Comparison of ENCODE assay signal across 9 mouse cellular contexts in genomic region chr1:98189991-98190471, GRCm38 (mm10).
DNase-seq lines count a peak whose midpoint lies in the region; ATAC-seq lines count a peak whose summit lies in the region.
"Had no signal": no experiment of that assay in that cellular context is flagged by ENCODE, and none has a peak within 500 bp of the region (broad histone marks: within the 10 kb centered on the region; RNA-seq: fewer than 3 reads in every experiment).

No protein-coding gene starts in this region.

- DNase-seq in adrenal gland, adult 2 months, result peak; percentile 29
- no peak for DNase-seq in adrenal gland, postnatal 25 days
- DNase-seq in cerebellum, postnatal 36 days, result peak; percentile 40 to 41
- peak; percentile 85 for DNase-seq in hindbrain, embryonic 11.5 days (ENCODE audit: low spot score)
- DNase-seq in left cerebral cortex, postnatal 36 days (ENCODE audit: low spot score in 2 of 2), result peak; percentile 46 to 62
- peak; percentile 82 to 91 for DNase-seq in right cerebral cortex, postnatal 10 days (ENCODE audit: low spot score in 2 of 2)
- no peak for DNase-seq in gastrocnemius, postnatal 14 days
- DNase-seq in urinary bladder, postnatal 36 days (ENCODE audit: low spot score in 2 of 2), result no peak

- H3K27ac ChIP-seq in hindbrain, embryonic 11.5 days (ENCODE audit: low read depth, low read length), result peak overlapping the region; percentile 32
- H3K27ac ChIP-seq: limb, embryonic 13.5 days had no signal

- no peaks in the 10 kb centered on the region for H3K9me3 ChIP-seq in hindbrain, embryonic 11.5 days (ENCODE audit: control insufficient read depth, low read length)
- H3K9me3 ChIP-seq: limb, embryonic 13.5 days had no signal

- no peak overlapping the region for H3K9ac ChIP-seq in hindbrain, embryonic 11.5 days (ENCODE audit: low read depth, low read length)
- H3K9ac ChIP-seq: limb, embryonic 13.5 days had no signal

- no peaks in the 10 kb centered on the region for H3K27me3 ChIP-seq in hindbrain, embryonic 11.5 days (ENCODE audit: control insufficient read depth, insufficient read depth, low read length)
- H3K27me3 ChIP-seq: limb, embryonic 13.5 days had no signal

- H3K36me3 ChIP-seq in hindbrain, embryonic 11.5 days (ENCODE audit: control insufficient read depth, insufficient read depth, low read length), result no peaks in the 10 kb centered on the region
- H3K36me3 ChIP-seq: limb, embryonic 13.5 days had no signal

- no peak overlapping the region for H3K4me3 ChIP-seq in hindbrain, embryonic 11.5 days (ENCODE audit: low read depth, low read length)
- H3K4me3 ChIP-seq: limb, embryonic 13.5 days had no signal

- intact Hi-C loops in left cerebral cortex, postnatal 36 days (cut with DNase I), result loop anchor here (5.0 kb wide), 1 partner anchor 162 kb away; no protein-coding TSS in a partner anchor
- intact Hi-C loops in gastrocnemius, postnatal 14 days (cut with DNase I; ENCODE audit: low total_unique reads), result no loop called here

- 26% methylated on average over 6 of the region's 6 CpGs for WGBS in hindbrain, embryonic 11.5 days

- ATAC-seq in hindbrain, embryonic 11.5 days (ENCODE audit: low FRiP score), result peak; percentile 98

- no peak overlapping the region for H3K4me2 ChIP-seq in hindbrain, embryonic 11.5 days (replicated peaks; ENCODE audit: low read depth, low read length)
- H3K4me2 ChIP-seq: limb, embryonic 13.5 days had no signal

- H3K4me1 ChIP-seq in hindbrain, embryonic 11.5 days (replicated peaks; ENCODE audit: control insufficient read depth, insufficient read depth, low read length), result no peaks in the 10 kb centered on the region; the same call in 1 of the 2 replicates

Comparison
In these comparisons a context has a peak if more than half of its experiments do, and no peak if none do; other contexts are left out.
1. DNase-seq: peak in adrenal gland, adult 2 months (single experiment), cerebellum, postnatal 36 days (2 of 2), hindbrain, embryonic 11.5 days (single experiment), left cerebral cortex, postnatal 36 days (2 of 2) and right cerebral cortex, postnatal 10 days (2 of 2); none in adrenal gland, postnatal 25 days (single experiment), gastrocnemius, postnatal 14 days (single experiment) and urinary bladder, postnatal 36 days (0 of 2).